Mouse (Mus musculus) G1E (cell line): ENCODE measurements around the gene 3830406C13Rik.

Experiments used
- CTCF ChIP-seq: IDR thresholded peaks from 2 replicates; pipeline ENCODE4 v1.5.1; 2012; ENCODE audit warnings: low read depth, low read length, inconsistent platforms, mixed read lengths
- POLR2AphosphoS5 ChIP-seq: IDR thresholded peaks from 2 replicates; pipeline ENCODE4 v1.6.1; 2012; ENCODE audit warnings: low read depth, low read length, inconsistent platforms; ENCODE audit not compliant: insufficient replicate concordance
- TAL1 ChIP-seq: conservative IDR thresholded peaks from 2 replicates; pipeline ENCODE4 v1.6.1; 2012; ENCODE audit warnings: low read depth, low read length, inconsistent platforms, mixed read lengths

GRCm38 (mm10) chr14:12343451-12343941 lies 59.5 kb downstream of the 3830406C13Rik start:
- no peak for TF ChIP-seq CTCF
- no peak for TF ChIP-seq POLR2AphosphoS5
- TF ChIP-seq TAL1 = no peak
